Mouse (Mus musculus): ENCODE data around the gene Odf3. TPM values are rescaled to one million over a fixed set of nuclear protein-coding genes. Genes with fewer than 3 reads are reported as not detected.

Gene Odf3
- polyA plus RNA-seq, 1 experiment from 2014 or later, result not detected

DNA sequence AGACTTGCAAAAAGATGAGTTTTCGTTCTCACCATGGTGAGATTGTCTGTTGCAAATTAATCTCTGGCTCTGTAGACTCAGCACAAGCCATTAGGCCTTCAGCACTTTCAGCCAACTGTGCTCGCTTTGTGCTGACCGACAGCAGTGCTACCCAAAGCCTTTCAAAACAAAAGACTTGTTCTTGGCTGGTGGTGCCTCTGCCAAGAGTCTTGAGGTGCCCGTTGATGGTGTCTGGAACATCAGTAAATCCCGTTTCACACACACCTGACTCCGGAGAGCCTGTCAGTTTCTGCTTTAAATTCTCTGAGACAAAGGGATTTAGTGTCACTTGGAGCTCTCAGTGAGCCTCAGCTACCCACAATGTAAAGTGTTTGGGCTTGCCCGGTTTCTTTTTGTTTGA is 46.4 kb downstream of the Odf3 start:
- ATAC-seq (replicated peaks; ENCODE audit: low FRiP score, low read depth), result no peak
- peaks cover 51% of the 10 kb centered on the region for H3K36me3 ChIP-seq (ENCODE audit: insufficient read depth, low read length)
- WGBS, result 92% methylated on average over 7 of the region's 7 CpGs

DNA sequence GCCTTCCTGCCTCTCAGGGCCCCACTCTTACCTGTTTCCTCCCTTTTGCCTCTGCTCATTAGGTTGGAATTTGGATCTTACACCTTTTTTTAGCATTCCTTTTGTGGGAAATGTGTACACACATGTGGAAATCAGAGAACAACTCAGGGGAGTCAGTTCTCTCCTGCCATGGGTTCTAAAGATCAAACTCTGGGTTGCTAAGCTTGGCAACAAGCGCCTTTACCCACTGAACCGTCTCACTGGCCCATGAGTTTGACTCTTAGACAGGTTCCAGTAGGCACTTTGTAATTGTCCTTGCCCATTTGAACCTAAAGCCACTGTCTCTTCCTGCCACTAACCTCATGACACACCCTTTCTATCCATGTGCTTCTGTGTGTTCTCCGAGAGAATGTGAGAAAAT is 47.0 kb downstream of the Odf3 start:
- Histone ChIP-seq H3K4me1 (replicated peaks; ENCODE audit: insufficient read depth, low read length) (no peaks in the 10 kb centered on the region), H3K36me3 (ENCODE audit: insufficient read depth, low read length) (peaks cover 46% of the 10 kb centered on the region), H3K4me3 (replicated peaks; ENCODE audit: low read depth, low read length) (no peak overlapping the region), H3K4me2 (ENCODE audit: low read length) (no peak overlapping the region), H3K27me3 (ENCODE audit: insufficient read depth, low read length) (no peaks in the 10 kb centered on the region), H3K9ac (ENCODE audit: low read depth, low read length) (no peak overlapping the region), H3K9me3 (replicated peaks; ENCODE audit: low read length) (no peaks in the 10 kb centered on the region), H3K27ac (no peak overlapping the region)
- ATAC-seq (replicated peaks; ENCODE audit: low FRiP score, low read depth) (no peak), DNase-seq (ENCODE audit: low spot score) (no peak)
- 92% methylated on average over 3 of the region's 3 CpGs for WGBS
- no peak for TF ChIP-seq CTCF (IDR thresholded peaks at IDR 0.05; ENCODE audit: low read depth)

More for the DNA sequence above, 46.4 kb downstream of the Odf3 start:
- no peaks in the 10 kb centered on the region for H3K27me3 ChIP-seq (ENCODE audit: insufficient read depth, low read length)
- no peaks in the 10 kb centered on the region for H3K9me3 ChIP-seq (replicated peaks; ENCODE audit: low read length)
- no peak overlapping the region for H3K9ac ChIP-seq (ENCODE audit: low read depth, low read length)
- H3K4me1 ChIP-seq (replicated peaks; ENCODE audit: insufficient read depth, low read length), result no peaks in the 10 kb centered on the region
- no peak overlapping the region for H3K4me2 ChIP-seq (ENCODE audit: low read length)
- no peak overlapping the region for H3K27ac ChIP-seq
- DNase-seq (ENCODE audit: low spot score), result no peak
- TF ChIP-seq CTCF (IDR thresholded peaks at IDR 0.05; ENCODE audit: low read depth), result no peak
- no peak overlapping the region for H3K4me3 ChIP-seq (replicated peaks; ENCODE audit: low read depth, low read length)

DNA sequence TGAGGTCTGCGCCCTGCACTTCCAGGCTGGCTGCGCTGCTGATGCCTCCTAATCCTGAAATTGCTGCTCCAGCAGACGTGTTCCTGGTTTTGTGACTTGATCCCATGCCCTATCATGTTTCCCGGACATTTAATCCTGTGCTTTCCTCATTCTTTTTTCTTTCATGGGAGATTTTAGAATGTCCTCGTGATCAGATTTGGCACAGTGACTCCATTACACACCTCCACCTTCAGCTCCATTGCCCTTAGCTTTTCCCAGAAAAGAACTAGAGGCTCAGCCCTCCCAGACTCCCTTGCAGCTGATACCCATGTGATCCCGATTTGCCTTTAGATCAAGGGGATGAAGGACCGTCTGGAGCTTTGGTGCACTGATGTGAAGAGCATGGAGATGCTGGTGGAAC is 50.3 kb downstream of the Odf3 start:
- Histone ChIP-seq H3K4me1 (replicated peaks; ENCODE audit: insufficient read depth, low read length) (no peaks in the 10 kb centered on the region; the same call in 1 of the 2 replicates), H3K36me3 (ENCODE audit: insufficient read depth, low read length) (peaks cover 29% of the 10 kb centered on the region), H3K9me3 (replicated peaks; ENCODE audit: low read length) (no peaks in the 10 kb centered on the region), H3K27me3 (ENCODE audit: insufficient read depth, low read length) (no peaks in the 10 kb centered on the region), H3K4me2 (ENCODE audit: low read length) (no peak overlapping the region), H3K4me3 (replicated peaks; ENCODE audit: low read depth, low read length) (no peak overlapping the region), H3K27ac (no peak overlapping the region), H3K9ac (ENCODE audit: low read depth, low read length) (no peak overlapping the region)
- no peak for TF ChIP-seq CTCF (IDR thresholded peaks at IDR 0.05; ENCODE audit: low read depth)
- no peak for DNase-seq (ENCODE audit: low spot score)
- ATAC-seq (replicated peaks; ENCODE audit: low FRiP score, low read depth), result no peak
- 77% methylated on average over 7 of the region's 7 CpGs for WGBS

DNA sequence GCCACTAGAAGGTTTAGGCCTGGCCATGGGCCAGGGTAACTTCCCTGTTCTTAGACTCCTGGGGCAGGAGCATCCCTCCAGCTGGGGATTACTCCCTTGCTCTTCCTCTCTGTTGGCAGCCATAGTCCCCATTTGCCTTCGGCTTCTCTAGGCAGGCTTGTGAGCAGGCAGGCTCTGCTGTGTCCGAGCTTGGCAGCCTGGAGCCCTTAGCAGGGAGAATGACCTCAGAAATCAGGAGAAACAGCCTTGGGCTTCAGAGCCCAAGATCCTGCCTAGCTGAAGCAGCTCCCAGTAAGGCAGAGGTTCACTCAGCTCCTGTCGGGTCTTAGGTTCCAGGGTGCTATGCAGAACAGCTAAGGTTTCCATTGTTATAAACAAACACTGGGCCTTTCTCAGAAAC is 51.5 kb downstream of the Odf3 start:
- DNase-seq (ENCODE audit: low spot score) (no peak), ATAC-seq (replicated peaks; ENCODE audit: low FRiP score, low read depth) (no peak)
- Histone ChIP-seq H3K9me3 (replicated peaks; ENCODE audit: low read length) (no peaks in the 10 kb centered on the region), H3K27me3 (ENCODE audit: insufficient read depth, low read length) (no peaks in the 10 kb centered on the region), H3K4me1 (replicated peaks; ENCODE audit: insufficient read depth, low read length) (no peaks in the 10 kb centered on the region; the same call in 1 of the 2 replicates), H3K4me3 (replicated peaks; ENCODE audit: low read depth, low read length) (no peak overlapping the region), H3K4me2 (ENCODE audit: low read length) (no peak overlapping the region), H3K9ac (ENCODE audit: low read depth, low read length) (no peak overlapping the region), H3K27ac (no peak overlapping the region), H3K36me3 (ENCODE audit: insufficient read depth, low read length) (peaks cover 23% of the 10 kb centered on the region)
- no peak for TF ChIP-seq CTCF (IDR thresholded peaks at IDR 0.05; ENCODE audit: low read depth)
- WGBS, result 81% methylated on average over 3 of the region's 3 CpGs

DNA sequence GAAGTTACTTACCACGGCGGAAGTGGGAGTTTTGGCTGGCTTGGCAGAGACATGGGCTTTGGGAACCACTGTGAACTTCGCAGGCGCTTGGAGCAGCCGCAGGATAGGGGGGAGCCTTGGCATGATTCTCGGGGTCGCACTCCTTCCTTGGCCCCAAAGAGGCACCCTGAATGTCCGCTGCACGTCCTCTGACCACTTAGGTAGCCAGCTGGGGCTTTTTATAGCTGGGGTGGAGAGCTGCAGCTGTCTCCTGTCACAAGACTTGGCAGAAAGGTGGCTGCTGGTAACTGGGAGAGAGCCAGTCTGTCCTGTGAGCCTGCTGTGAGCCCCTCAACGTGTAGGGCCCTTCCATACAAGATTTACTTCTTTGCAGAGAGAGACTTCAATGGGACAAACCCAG is 52.6 kb downstream of the Odf3 start, which contains the start of gene Cox8b:
Gene Cox8b, minus strand, starts transcription at position 227 of the 400 bp plus-strand sequence.
- no peak for TF ChIP-seq CTCF (IDR thresholded peaks at IDR 0.05; ENCODE audit: low read depth)
- H3K4me3 ChIP-seq (replicated peaks; ENCODE audit: low read depth, low read length), result no peak within 1 kb of the TSS
- no peaks in the 10 kb centered on the region for H3K9me3 ChIP-seq (replicated peaks; ENCODE audit: low read length)
- 53% methylated on average over 10 of the region's 10 CpGs for WGBS
- no peak within 1 kb of the TSS for H3K9ac ChIP-seq (ENCODE audit: low read depth, low read length)
- peaks cover 17% of the 10 kb centered on the region for H3K36me3 ChIP-seq (ENCODE audit: insufficient read depth, low read length)
- DNase-seq (ENCODE audit: low spot score) (no peak), ATAC-seq (replicated peaks; ENCODE audit: low FRiP score, low read depth) (no peak)
- no peaks in the 10 kb centered on the region; the same call in 1 of the 2 replicates for H3K4me1 ChIP-seq (replicated peaks; ENCODE audit: insufficient read depth, low read length)
- no peak within 1 kb of the TSS for H3K27ac ChIP-seq
- H3K4me2 ChIP-seq (ENCODE audit: low read length), result no peak within 1 kb of the TSS
- H3K27me3 ChIP-seq (ENCODE audit: insufficient read depth, low read length), result no peaks in the 10 kb centered on the region

Other genes with a start within 250 kb of the Odf3 start
- gene Olfr46, start 246.5 kb upstream of the Odf3 start, polyA plus RNA-seq (2015; fragmentation: Nextera tagmentation; extraction: Ambion mirVana), result 0.01 TPM in 1 of 2 replicates, not detected in the other
- gene Olfr61, start 218.8 kb upstream of the Odf3 start, polyA plus RNA-seq (2015; fragmentation: Nextera tagmentation; extraction: Ambion mirVana), result not detected in 2 replicates
- gene Olfr53, start 201.4 kb upstream of the Odf3 start, polyA plus RNA-seq (2015; fragmentation: Nextera tagmentation; extraction: Ambion mirVana), result not detected in 2 replicates
- not detected in 2 replicates for gene Olfr539, start 187.9 kb upstream of the Odf3 start, polyA plus RNA-seq (2015; fragmentation: Nextera tagmentation; extraction: Ambion mirVana)
- gene Olfr45, start 165.9 kb upstream of the Odf3 start, polyA plus RNA-seq (2015; fragmentation: Nextera tagmentation; extraction: Ambion mirVana), result not detected in 2 replicates
- not detected in 2 replicates for gene Olfr541, start 150.5 kb upstream of the Odf3 start, polyA plus RNA-seq (2015; fragmentation: Nextera tagmentation; extraction: Ambion mirVana)
- 4.4 and 6.2 TPM in 2 replicates for gene Cyp2e1, start 84.1 kb upstream of the Odf3 start, polyA plus RNA-seq (2015; fragmentation: Nextera tagmentation; extraction: Ambion mirVana)
- gene Syce1, start 60.0 kb upstream of the Odf3 start, polyA plus RNA-seq (2015; fragmentation: Nextera tagmentation; extraction: Ambion mirVana), result not detected in 2 replicates
- 1.2 and 1.3 TPM in 2 replicates for gene Zfp941, start 25.6 kb upstream of the Odf3 start, polyA plus RNA-seq (2015; fragmentation: Nextera tagmentation; extraction: Ambion mirVana)
- 0.61 and 1.1 TPM in 2 replicates for gene Urah, start 12.8 kb upstream of the Odf3 start, polyA plus RNA-seq (2015; fragmentation: Nextera tagmentation; extraction: Ambion mirVana)
- gene Scgb1c1, start 2.3 kb upstream of the Odf3 start, polyA plus RNA-seq (2015; fragmentation: Nextera tagmentation; extraction: Ambion mirVana), result not detected in 2 replicates
- 0.18 TPM in 1 of 2 replicates, not detected in the other for gene Gm45785, start 8.5 kb downstream of the Odf3 start, polyA plus RNA-seq (2015; fragmentation: Nextera tagmentation; extraction: Ambion mirVana)
- gene Ric8a, start 9.2 kb downstream of the Odf3 start, polyA plus RNA-seq (2015; fragmentation: Nextera tagmentation; extraction: Ambion mirVana), result 45.0 and 53.1 TPM in 2 replicates
- gene Bet1l, start 9.8 kb downstream of the Odf3 start, polyA plus RNA-seq (2015; fragmentation: Nextera tagmentation; extraction: Ambion mirVana), result 48.0 and 53.9 TPM in 2 replicates
- 198 and 219 TPM in 2 replicates for gene Psmd13, start 34.2 kb downstream of the Odf3 start, polyA plus RNA-seq (2015; fragmentation: Nextera tagmentation; extraction: Ambion mirVana)
- gene Sirt3, start 34.5 kb downstream of the Odf3 start, polyA plus RNA-seq (2015; fragmentation: Nextera tagmentation; extraction: Ambion mirVana), result 47.2 and 48.6 TPM in 2 replicates
- gene Cox8b, start 52.6 kb downstream of the Odf3 start, polyA plus RNA-seq (2015; fragmentation: Nextera tagmentation; extraction: Ambion mirVana), result 0.39 and 0.47 TPM in 2 replicates
- gene Nlrp6, start 73.1 kb downstream of the Odf3 start, polyA plus RNA-seq (2015; fragmentation: Nextera tagmentation; extraction: Ambion mirVana), result 2.1 and 2.6 TPM in 2 replicates
- gene Pgghg, start 93.6 kb downstream of the Odf3 start, polyA plus RNA-seq (2015; fragmentation: Nextera tagmentation; extraction: Ambion mirVana), result 20.3 and 20.7 TPM in 2 replicates
- 1.5 and 2.2 TPM in 2 replicates for gene Ifitm5, start 102.5 kb downstream of the Odf3 start, polyA plus RNA-seq (2015; fragmentation: Nextera tagmentation; extraction: Ambion mirVana)
- 0.45 and 0.68 TPM in 2 replicates for gene Gm45717, start 108.1 kb downstream of the Odf3 start, polyA plus RNA-seq (2015; fragmentation: Nextera tagmentation; extraction: Ambion mirVana)
- gene Ifitm2, start 108.2 kb downstream of the Odf3 start, polyA plus RNA-seq (2015; fragmentation: Nextera tagmentation; extraction: Ambion mirVana), result 1,203 and 1,251 TPM in 2 replicates
- gene Ifitm1, start 119.4 kb downstream of the Odf3 start, polyA plus RNA-seq (2015; fragmentation: Nextera tagmentation; extraction: Ambion mirVana), result 117 and 163 TPM in 2 replicates
- 515 and 606 TPM in 2 replicates for gene Ifitm3, start 163.0 kb downstream of the Odf3 start, polyA plus RNA-seq (2015; fragmentation: Nextera tagmentation; extraction: Ambion mirVana)
- 1.1 and 1.5 TPM in 2 replicates for gene Ifitm6, start 170.1 kb downstream of the Odf3 start, polyA plus RNA-seq (2015; fragmentation: Nextera tagmentation; extraction: Ambion mirVana)
- gene Gm17387, start 181.3 kb downstream of the Odf3 start, polyA plus RNA-seq (2015; fragmentation: Nextera tagmentation; extraction: Ambion mirVana), result not detected in 2 replicates
- gene B4galnt4, start 213.3 kb downstream of the Odf3 start, polyA plus RNA-seq (2015; fragmentation: Nextera tagmentation; extraction: Ambion mirVana), result 6.4 and 7.4 TPM in 2 replicates
- gene Pkp3, start 230.4 kb downstream of the Odf3 start, polyA plus RNA-seq (2015; fragmentation: Nextera tagmentation; extraction: Ambion mirVana), result 11.1 and 13.4 TPM in 2 replicates

Measured in kidney, postnatal 0 days (tissue).